ENCODE assay signal across 9 mouse cellular contexts in the genomic region with DNA sequence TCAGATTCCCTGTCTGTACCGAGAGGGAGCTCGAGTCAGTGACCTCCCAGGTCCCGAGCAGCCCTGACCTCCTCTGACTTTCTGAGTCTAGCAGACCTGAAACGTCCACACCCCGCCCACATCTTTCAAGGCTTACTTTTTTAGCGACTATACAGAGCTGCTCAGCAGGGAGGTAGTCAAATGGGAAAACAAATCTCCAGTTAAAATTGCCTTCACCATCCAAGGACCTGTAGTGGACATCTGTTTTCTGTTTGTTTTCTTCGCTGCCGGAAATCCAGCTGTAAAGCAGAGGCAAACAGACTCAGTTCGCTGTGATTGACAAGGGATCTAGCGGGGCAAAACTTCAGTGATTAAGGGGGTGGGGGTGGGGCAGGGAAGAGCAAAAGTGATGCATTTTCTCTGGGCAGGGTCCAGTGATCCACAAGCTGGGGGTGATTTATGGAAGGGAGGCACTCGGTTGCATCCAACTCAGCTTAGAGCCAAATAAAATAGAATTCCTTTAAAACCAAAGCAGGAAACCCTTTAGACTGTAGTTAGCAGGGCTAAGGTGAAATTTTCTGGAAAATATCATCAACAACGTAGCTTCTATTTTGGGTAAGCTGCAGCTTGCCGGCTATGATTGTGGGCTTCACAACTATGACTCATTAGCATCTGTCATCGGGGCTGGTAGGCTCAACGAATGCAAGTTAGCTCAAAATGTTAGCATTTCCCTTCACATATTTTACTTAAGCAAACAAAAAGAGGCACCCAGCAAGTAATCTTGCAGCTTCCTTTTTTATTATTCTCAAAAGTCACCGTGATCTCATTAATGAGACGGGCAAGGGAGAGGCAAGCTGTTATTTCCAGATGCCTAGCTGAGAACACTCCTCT.
A peak's percentile ranks its signal among the peaks of the same experiment; 100 is the strongest.
DNase-seq lines count a peak whose midpoint lies in the region; ATAC-seq and TF ChIP-seq lines count a peak whose summit lies in the region.
"Had no signal": no experiment of that assay in that cellular context is flagged by ENCODE, and none has a peak within 500 bp of the region (broad histone marks: within the 10 kb centered on the region; RNA-seq: fewer than 3 reads in every experiment).

No protein-coding gene starts in this region.

- intact Hi-C loops in gastrocnemius, adult 2 months (cut with DNase I), result no loop called here
- intact Hi-C loops in gastrocnemius, postnatal 36 days (cut with DNase I), result no loop called here

- no peak overlapping the region for H3K4me2 ChIP-seq in neural tube, embryonic 15.5 days

- H3K27me3 ChIP-seq in neural tube, embryonic 15.5 days (replicated peaks), result no peaks in the 10 kb centered on the region

- H3K9me3 ChIP-seq in neural tube, embryonic 15.5 days (replicated peaks), result no peaks in the 10 kb centered on the region

- no peaks in the 10 kb centered on the region for H3K36me3 ChIP-seq in neural tube, embryonic 15.5 days

- WGBS in neural tube, embryonic 15.5 days, result 44% methylated on average over 17 of the region's 17 CpGs

- H3K4me1 ChIP-seq in neural tube, embryonic 15.5 days, result peaks cover 29% of the 10 kb centered on the region

- no peak for TF ChIP-seq CTCF in gastrocnemius, adult 2 months (IDR thresholded peaks at IDR 0.05)

- ATAC-seq in neural tube, embryonic 15.5 days (ENCODE audit: low FRiP score), result no peak
- ATAC-seq: CD4-positive, CD25-positive, alpha-beta regulatory T cell, adult 4 months had no signal

- H3K27ac ChIP-seq in gastrocnemius, adult 2 months, result peak overlapping the region; percentile 24; the same call in 1 of the 2 replicates
- H3K27ac ChIP-seq in neural tube, embryonic 15.5 days (replicated peaks), result 0 out of 2 replicates have a peak overlapping the region, but pooled peaks have one; percentile 13

- no peak overlapping the region for H3K9ac ChIP-seq in neural tube, embryonic 15.5 days (replicated peaks)

- H3K4me3 ChIP-seq in gastrocnemius, adult 2 months, result peak overlapping the region; percentile 29
- H3K4me3 ChIP-seq in neural tube, embryonic 15.5 days (replicated peaks), result no peak overlapping the region

- DNase-seq in gastrocnemius, adult 2 months, result no peak
- no peak for DNase-seq in gastrocnemius, postnatal 36 days
- no peak for DNase-seq in neural tube, embryonic 10.5 days (ENCODE audit: extremely low spot score, low spot score)
- peak; percentile 67 for DNase-seq in layer of hippocampus, adult 8-10 months (ENCODE audit: low spot score in 2 of 2)
- peak; percentile 76 for DNase-seq in telencephalon, adult 2 months (ENCODE audit: low read depth, low spot score)
- DNase-seq in lung, postnatal 25 days (ENCODE audit: low spot score), result no peak
- no peak for DNase-seq in urinary bladder, adult 2 months (ENCODE audit: low spot score)

Comparison
In these comparisons a context has a peak if more than half of its experiments do, and no peak if none do; other contexts are left out.
1. DNase-seq: peak in layer of hippocampus, adult 8-10 months (2 of 2) and telencephalon, adult 2 months (single experiment); none in gastrocnemius, adult 2 months (single experiment), gastrocnemius, postnatal 36 days (0 of 2), neural tube, embryonic 10.5 days (single experiment), lung, postnatal 25 days (single experiment) and urinary bladder, adult 2 months (single experiment).